ENCODE assay signal across 18 mouse cellular contexts in genomic region chr5:48225500-48225899, GRCm38 (mm10).
"Had no signal": no experiment of that assay in that cellular context is flagged by ENCODE, and none has a peak within 500 bp of the region (broad histone marks: within the 10 kb centered on the region; RNA-seq: fewer than 3 reads in every experiment).

No protein-coding gene starts in this region.

- H3K27me3 ChIP-seq: liver, embryonic 12.5 days; lung, embryonic 15.5 days; midbrain, embryonic 12.5 days; neural tube, embryonic 13.5 days had no signal

- ATAC-seq: liver, embryonic 12.5 days had no signal

- H3K27ac ChIP-seq: liver, embryonic 12.5 days; liver, embryonic 14.5 days; lung, embryonic 15.5 days; midbrain, embryonic 10.5 days; midbrain, embryonic 12.5 days; neural tube, embryonic 13.5 days had no signal

- H3K4me2 ChIP-seq: liver, embryonic 12.5 days; lung, embryonic 15.5 days; midbrain, embryonic 12.5 days; neural tube, embryonic 13.5 days had no signal

- H3K9ac ChIP-seq: liver, embryonic 12.5 days; liver, embryonic 14.5 days; lung, embryonic 15.5 days; midbrain, embryonic 12.5 days; neural tube, embryonic 13.5 days had no signal

- H3K9me3 ChIP-seq: liver, embryonic 12.5 days; lung, embryonic 15.5 days; midbrain, embryonic 10.5 days; midbrain, embryonic 12.5 days; neural tube, embryonic 13.5 days had no signal

- H3K4me3 ChIP-seq: liver, embryonic 12.5 days; lung, embryonic 15.5 days; midbrain, embryonic 10.5 days; midbrain, embryonic 12.5 days; myocyte; neural tube, embryonic 13.5 days had no signal

- DNase-seq: lung, adult 18-20 months; lung, postnatal 10 days; lung, postnatal 4 days; retina, postnatal 1 day; right cerebral cortex, adult 18-20 months; right cerebral cortex, postnatal 25 days; right cerebral cortex, postnatal 4 days; spleen, adult 18-20 months; thymus, adult 18-20 months; thymus, postnatal 14 days; thymus, postnatal 36 days had no signal

- H3K36me3 ChIP-seq: liver, embryonic 12.5 days; midbrain, embryonic 12.5 days had no signal

- H3K4me1 ChIP-seq: liver, embryonic 12.5 days; lung, embryonic 15.5 days; midbrain, embryonic 10.5 days; midbrain, embryonic 12.5 days; neural tube, embryonic 13.5 days had no signal
